Mouse (Mus musculus): ENCODE measurements around the gene Atg10. TPM values are rescaled to one million over a fixed set of nuclear protein-coding genes. Genes with fewer than 3 reads are reported as not detected.
"Not testable (repeated sequence)": the region's sequence is repeated elsewhere in the genome, so short reads cannot be mapped to it uniquely, and the experiment has no call there.

Gene Atg10
- polyA plus RNA-seq, 1 experiment from 2014 or later = 12.8 TPM

DNA sequence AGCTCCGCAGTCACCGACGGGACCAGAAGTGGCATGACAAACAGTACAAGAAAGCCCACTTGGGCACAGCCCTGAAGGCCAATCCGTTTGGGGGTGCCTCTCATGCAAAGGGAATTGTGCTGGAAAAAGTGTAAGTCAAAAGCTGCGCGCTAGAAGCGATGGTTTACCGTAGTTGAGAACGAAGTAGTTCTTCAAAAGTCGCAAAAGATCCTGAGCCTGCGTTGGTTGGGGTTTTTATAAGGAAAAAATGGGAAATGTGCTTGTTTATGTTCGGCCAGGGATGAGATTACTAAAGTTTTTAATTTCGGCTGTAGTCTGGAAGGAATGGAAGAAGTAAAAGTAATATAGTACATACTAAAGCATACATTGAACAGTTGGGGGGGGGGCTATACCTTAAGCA, 300.2 kb downstream of the Atg10 start:
- WGBS = under 1% methylated on average over 13 of the region's 13 CpGs
- Histone ChIP-seq H3K9ac (peak overlapping the region; percentile 92), H3K27ac (0 out of 2 replicates have a peak overlapping the region, but pooled peaks have one; percentile 86), H3K4me3 (replicated peaks) (peak overlapping the region; percentile 94), H3K4me2 (peak overlapping the region; percentile 52), H3K36me3 (peaks cover 25% of the 10 kb centered on the region)
- H3K9me3 ChIP-seq; H3K4me1 ChIP-seq; ATAC-seq (ENCODE audit: insufficient read depth, low FRiP score, low read depth); H3K27me3 ChIP-seq (replicated peaks): not testable (repeated sequence)

DNA sequence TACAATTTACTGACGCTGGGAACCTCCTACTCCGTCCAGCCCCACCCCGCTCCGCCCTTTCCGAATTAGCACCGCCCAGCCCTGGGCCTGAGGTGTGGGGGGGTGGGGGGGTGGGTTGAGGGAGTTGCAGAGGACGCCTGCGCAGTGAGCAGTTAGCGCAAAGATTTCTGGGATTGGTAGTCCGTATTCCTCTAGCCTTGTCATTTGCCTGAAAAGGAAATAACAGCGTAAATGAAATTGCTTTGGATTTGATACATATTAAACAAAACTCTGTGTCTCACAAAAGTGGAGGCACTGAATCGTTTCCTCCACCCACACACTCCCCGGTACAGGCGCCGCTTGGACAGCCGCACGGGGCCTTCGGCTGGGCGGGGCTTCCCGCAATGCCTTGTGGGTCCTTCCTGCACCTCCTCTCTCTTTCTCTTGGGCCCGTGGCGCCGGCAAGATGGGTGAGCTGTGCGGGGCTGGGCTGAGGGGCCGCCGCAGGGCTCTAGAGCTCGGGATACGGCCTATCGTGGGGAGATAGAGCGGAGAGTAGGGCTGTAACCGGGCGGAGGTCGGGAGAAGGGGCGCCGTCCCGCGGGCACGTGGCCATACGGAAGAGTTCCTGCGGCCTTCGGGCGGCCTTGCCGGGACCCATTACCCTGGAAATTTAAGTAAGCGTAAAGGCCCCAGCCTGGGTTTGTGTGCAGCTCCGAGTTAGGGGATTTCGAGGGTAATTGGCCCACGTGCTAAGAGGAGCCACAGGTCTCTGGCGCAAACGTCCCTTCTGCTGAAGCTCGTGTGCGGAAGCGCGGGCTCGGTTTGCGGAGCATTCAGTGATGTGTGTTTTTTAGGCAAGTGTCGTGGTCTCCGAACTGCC, 300.8 kb downstream of the Atg10 start, which contains the start of gene Rps23:
TSS of gene Rps23 (plus strand) at position 208 of the 862 bp plus-strand sequence.
- peak within 1 kb of the TSS; percentile 52 for H3K4me2 ChIP-seq
- peak within 1 kb of the TSS; percentile 92 for H3K9ac ChIP-seq
- no peaks in the 10 kb centered on the region for H3K9me3 ChIP-seq
- H3K27ac ChIP-seq = peak within 1 kb of the TSS; percentile 86
- H3K36me3 ChIP-seq = peaks cover 24% of the 10 kb centered on the region
- no peaks in the 10 kb centered on the region for H3K27me3 ChIP-seq (replicated peaks)
- WGBS = under 1% methylated on average over 57 of the region's 57 CpGs
- peak within 1 kb of the TSS; percentile 94 for H3K4me3 ChIP-seq (replicated peaks)
- H3K4me1 ChIP-seq = peaks cover 3% of the 10 kb centered on the region; the same call in 1 of the 2 replicates
- ATAC-seq (ENCODE audit: insufficient read depth, low FRiP score, low read depth) = peak; percentile 99

DNA sequence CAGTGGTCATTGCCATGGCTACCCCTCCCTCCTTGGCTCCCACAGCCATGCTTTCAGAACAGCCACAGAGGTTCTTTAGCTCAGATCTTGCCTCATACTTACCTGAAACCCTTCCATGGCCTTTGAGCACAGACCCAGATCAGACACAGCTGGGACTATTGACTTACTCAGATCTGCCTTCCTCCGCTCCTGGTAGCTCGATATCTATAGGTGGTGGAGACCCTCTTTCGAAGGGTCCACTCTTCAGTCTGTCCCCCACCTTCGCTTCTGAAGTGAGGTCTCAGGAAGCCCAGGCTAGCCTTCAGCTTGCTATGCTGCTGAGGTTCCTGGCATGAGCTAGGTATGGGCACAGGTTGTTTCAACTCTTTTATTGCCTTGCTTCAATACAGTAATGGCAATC, 309.0 kb downstream of the Atg10 start:
- Histone ChIP-seq H3K4me2 (no peak overlapping the region), H3K4me3 (replicated peaks) (no peak overlapping the region), H3K27me3 (replicated peaks) (no peaks in the 10 kb centered on the region), H3K4me1 (no peaks in the 10 kb centered on the region), H3K9ac (no peak overlapping the region), H3K9me3 (no peaks in the 10 kb centered on the region), H3K27ac (no peak overlapping the region), H3K36me3 (no peaks in the 10 kb centered on the region)
- no peak for ATAC-seq (ENCODE audit: insufficient read depth, low FRiP score, low read depth)
- 91% methylated on average over 4 of the region's 4 CpGs for WGBS

DNA sequence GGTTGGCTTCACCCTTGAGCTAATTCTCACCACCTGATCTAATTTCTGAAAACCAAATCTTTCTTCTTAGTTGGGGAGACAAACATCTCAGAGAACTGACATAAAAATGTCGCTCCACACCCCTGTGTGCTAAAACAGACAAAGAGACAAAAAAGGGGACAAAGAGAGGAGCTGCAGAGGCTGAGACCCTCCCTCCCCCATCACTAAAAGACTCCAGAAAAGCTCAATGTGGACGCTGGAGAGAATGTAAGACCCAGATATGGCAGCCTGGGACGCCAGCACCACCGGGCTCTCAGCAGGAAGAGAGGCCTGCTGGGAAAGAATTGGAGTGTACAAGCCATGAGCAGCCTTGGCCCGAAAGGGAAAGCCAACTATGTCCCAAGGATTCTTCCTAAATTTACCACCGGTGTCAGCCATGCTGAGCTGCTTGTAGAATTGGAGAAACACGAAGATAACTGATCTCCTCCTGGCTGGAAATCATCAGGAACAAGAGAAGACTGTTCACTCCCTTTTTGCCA, 310.0 kb downstream of the Atg10 start:
- Histone ChIP-seq H3K36me3 (no peaks in the 10 kb centered on the region), H3K27ac (no peak overlapping the region), H3K4me1 (no peaks in the 10 kb centered on the region), H3K27me3 (replicated peaks) (no peaks in the 10 kb centered on the region), H3K9ac (no peak overlapping the region), H3K4me3 (replicated peaks) (no peak overlapping the region), H3K9me3 (no peaks in the 10 kb centered on the region), H3K4me2 (no peak overlapping the region)
- ATAC-seq (ENCODE audit: insufficient read depth, low FRiP score, low read depth) = no peak
- WGBS = 55% methylated on average over 7 of the region's 7 CpGs

DNA sequence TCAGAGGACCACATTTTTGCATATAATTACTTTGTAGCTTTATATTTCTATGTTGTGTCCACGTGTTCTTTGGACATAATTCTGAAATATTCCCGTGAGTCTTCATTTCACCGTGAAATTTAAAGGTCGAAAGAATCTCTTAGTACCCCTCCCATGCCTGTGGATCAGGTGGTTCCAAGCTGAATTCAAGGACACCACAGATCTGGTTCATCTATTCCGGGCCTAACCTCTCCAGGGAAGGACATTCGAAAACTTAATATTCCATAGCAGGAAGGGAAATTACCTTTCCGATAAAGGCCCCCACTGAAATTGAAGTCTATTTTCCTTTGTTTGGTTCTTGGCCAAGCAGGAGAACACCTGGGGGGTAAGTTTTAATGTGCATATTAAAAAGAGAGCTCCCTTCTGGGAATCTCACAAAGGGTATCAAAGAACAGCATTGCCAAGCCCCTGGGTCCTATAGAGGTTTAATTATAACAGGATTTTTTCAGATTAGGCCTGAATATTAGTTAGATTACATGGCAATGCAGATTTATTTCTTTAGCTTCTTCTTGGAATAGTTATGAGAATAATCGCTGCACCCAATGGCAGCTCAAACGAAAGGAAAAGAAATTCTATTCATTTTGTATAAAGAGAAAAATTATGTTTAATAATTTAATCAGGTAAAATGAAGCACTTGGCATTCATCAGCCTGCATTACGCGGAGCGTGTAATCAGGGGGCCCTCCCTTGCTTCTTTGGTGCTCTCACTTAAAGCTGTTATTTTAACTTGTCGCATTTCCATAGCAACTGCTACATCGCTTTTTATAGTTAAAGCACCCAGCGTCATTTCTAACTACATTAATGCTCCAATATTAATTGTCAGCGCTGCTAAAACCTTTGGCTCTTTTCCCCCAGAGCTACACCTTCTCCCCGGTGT, 310.8 kb downstream of the Atg10 start:
- H3K9me3 ChIP-seq = no peaks in the 10 kb centered on the region
- WGBS = 80% methylated on average over 17 of the region's 17 CpGs
- H3K27ac ChIP-seq = no peak overlapping the region
- ATAC-seq (ENCODE audit: insufficient read depth, low FRiP score, low read depth) = no peak
- H3K36me3 ChIP-seq = no peaks in the 10 kb centered on the region
- H3K9ac ChIP-seq = no peak overlapping the region
- H3K4me2 ChIP-seq = no peak overlapping the region
- H3K4me1 ChIP-seq = no peaks in the 10 kb centered on the region
- no peak overlapping the region for H3K4me3 ChIP-seq (replicated peaks)
- no peaks in the 10 kb centered on the region for H3K27me3 ChIP-seq (replicated peaks)

DNA sequence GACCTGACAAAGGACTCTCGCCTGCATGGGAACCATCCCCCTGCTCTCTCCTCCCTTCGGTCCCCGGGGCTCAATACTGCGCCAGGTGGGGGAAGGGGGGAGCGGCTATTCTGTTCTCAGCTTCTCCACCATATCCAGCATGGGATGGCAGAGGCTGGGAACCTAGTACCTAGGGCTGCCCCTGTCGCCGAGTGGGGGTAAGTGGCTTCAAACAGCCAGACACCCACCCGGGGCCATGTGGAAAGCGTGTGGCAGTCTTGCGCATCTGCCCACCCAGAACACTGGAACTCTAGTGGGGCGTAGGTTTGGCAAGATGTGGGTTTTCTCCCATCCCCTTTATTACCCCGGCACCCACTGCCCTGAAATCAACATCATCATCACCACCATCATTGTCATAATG, 316.4 kb downstream of the Atg10 start:
- WGBS = 91% methylated on average over 12 of the region's 12 CpGs
- Histone ChIP-seq H3K36me3 (no peaks in the 10 kb centered on the region), H3K4me2 (no peak overlapping the region), H3K27me3 (replicated peaks) (no peaks in the 10 kb centered on the region), H3K4me1 (no peaks in the 10 kb centered on the region), H3K9me3 (no peaks in the 10 kb centered on the region), H3K4me3 (replicated peaks) (no peak overlapping the region), H3K9ac (no peak overlapping the region), H3K27ac (no peak overlapping the region)
- ATAC-seq (ENCODE audit: insufficient read depth, low FRiP score, low read depth) = no peak

DNA sequence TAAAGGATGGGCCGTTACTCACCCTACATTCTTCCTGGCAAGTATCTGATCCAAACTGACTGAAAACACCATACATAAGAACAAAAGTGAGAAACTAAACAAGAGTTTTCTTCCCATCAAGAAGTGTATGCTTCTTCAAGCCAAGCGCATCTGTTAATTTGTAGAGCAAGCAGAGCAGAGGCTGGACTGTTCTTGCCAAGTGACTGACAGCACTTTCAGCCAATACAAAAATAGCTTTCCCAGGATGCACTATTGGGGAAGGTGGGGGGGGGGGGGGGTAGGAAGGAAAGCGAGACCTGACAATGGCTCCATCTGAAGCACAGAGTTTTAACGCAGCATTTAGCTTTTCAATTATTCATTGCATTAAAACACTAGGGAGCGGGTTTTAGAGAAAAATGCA, 318.6 kb downstream of the Atg10 start, which contains the start of gene Atp6ap1l:
TSS of gene Atp6ap1l (minus strand) at position 180 of the 400 bp plus-strand sequence.
- no peak for ATAC-seq (ENCODE audit: insufficient read depth, low FRiP score, low read depth)

DNA sequence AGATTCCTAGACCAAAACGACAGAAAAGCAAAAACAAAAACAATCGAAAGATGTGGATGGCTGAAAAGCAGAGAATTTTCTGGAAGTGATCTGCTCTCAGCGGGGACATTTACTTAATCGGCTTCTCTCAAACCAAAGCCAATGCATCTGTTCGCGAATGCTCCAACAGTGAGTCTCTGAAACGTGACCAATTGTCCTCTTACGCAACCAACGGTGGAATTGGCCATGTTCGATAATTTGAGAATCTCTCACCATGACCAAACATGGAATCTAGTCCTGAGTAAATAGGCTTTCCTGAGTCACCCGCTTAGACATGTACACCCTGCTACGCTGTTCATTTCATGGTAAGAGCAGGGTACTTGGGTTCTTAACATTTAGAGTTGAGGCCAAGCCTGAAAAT, 326.9 kb downstream of the Atg10 start:
- no peaks in the 10 kb centered on the region for H3K27me3 ChIP-seq (replicated peaks)
- H3K27ac ChIP-seq = no peak overlapping the region
- ATAC-seq (ENCODE audit: insufficient read depth, low FRiP score, low read depth) = no peak
- H3K9me3 ChIP-seq = no peaks in the 10 kb centered on the region
- H3K4me3 ChIP-seq (replicated peaks) = no peak overlapping the region
- no peaks in the 10 kb centered on the region for H3K36me3 ChIP-seq
- H3K4me1 ChIP-seq = no peaks in the 10 kb centered on the region
- WGBS = 90% methylated on average over 12 of the region's 12 CpGs
- no peak overlapping the region for H3K4me2 ChIP-seq
- no peak overlapping the region for H3K9ac ChIP-seq

More for the DNA sequence above, 318.6 kb downstream of the Atg10 start, which contains the start of gene Atp6ap1l:
- no peaks in the 10 kb centered on the region for H3K9me3 ChIP-seq
- H3K9ac ChIP-seq = no peak within 1 kb of the TSS
- H3K4me2 ChIP-seq = no peak within 1 kb of the TSS
- no peaks in the 10 kb centered on the region for H3K4me1 ChIP-seq
- WGBS = 92% methylated on average over 5 of the region's 5 CpGs
- no peaks in the 10 kb centered on the region for H3K27me3 ChIP-seq (replicated peaks)
- H3K36me3 ChIP-seq = no peaks in the 10 kb centered on the region
- no peak within 1 kb of the TSS for H3K27ac ChIP-seq
- H3K4me3 ChIP-seq (replicated peaks) = no peak within 1 kb of the TSS

DNA sequence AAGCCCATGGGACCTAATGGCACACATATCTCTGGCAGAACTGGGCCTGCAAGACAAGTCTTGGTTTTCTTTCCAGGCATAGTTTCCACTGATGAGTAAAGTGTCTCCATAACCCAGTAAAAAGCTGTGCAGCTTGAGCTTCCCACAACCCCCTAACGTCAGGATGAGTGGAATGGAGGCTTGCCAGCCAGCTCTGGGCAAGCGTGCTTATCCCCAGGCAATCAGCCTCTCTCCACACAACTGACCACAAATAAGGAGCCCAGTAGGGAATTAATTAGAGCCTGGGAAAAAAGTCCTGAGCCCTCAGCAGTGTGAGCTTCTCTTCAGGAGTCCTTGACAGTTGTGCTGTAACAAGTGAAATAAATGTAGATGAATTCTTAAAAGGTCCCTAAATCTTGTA, 327.7 kb downstream of the Atg10 start:
- H3K4me2 ChIP-seq = no peak overlapping the region
- no peak overlapping the region for H3K27ac ChIP-seq
- ATAC-seq (ENCODE audit: insufficient read depth, low FRiP score, low read depth) = no peak
- no peaks in the 10 kb centered on the region for H3K4me1 ChIP-seq
- no peaks in the 10 kb centered on the region for H3K36me3 ChIP-seq
- no peak overlapping the region for H3K9ac ChIP-seq
- no peaks in the 10 kb centered on the region for H3K27me3 ChIP-seq (replicated peaks)
- no peak overlapping the region for H3K4me3 ChIP-seq (replicated peaks)
- WGBS = 35% methylated on average over 2 of the region's 2 CpGs
- H3K9me3 ChIP-seq = no peaks in the 10 kb centered on the region

DNA sequence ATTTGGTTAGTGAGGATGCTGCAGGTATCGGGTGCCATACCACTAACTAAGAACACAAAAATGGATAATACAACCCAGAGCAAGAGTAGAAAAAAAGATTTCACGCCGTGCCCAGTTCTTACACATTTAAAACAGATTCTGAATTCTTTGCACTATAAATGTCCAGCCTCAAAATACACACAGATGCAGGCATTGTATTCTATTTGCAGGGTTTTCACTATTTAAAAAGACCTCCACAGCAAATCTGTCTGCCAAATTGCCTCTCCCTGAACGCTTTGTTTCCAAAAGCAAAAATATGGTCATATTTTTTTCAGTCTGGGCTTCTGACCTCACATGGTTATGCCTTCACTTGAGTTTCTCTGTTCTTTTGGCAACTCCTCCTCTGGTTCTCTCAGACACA, 328.9 kb downstream of the Atg10 start:
- Histone ChIP-seq H3K9me3 (no peaks in the 10 kb centered on the region), H3K4me3 (replicated peaks) (no peak overlapping the region), H3K27ac (no peak overlapping the region), H3K27me3 (replicated peaks) (no peaks in the 10 kb centered on the region), H3K9ac (no peak overlapping the region), H3K36me3 (no peaks in the 10 kb centered on the region), H3K4me2 (no peak overlapping the region), H3K4me1 (no peaks in the 10 kb centered on the region)
- WGBS = 91% methylated on average over 4 of the region's 4 CpGs
- ATAC-seq (ENCODE audit: insufficient read depth, low FRiP score, low read depth) = no peak

DNA sequence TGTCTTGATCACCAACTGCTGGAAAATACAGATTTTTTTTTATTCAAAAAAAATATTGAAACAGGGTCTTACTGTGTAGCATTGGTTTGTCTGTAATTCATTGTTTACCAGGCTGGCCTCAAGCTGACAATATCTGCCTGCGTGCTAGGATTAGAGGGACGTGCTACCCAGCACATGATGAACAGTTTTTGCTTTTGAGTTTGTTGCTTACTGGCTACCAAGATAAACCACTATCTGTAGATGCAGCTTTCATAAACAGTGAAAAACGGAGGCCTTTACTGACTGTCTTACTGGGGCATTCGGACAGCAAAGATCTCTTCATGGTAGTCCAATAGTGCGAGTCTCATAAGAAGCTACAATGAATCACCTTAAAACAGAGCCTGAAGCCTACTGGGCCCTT, 333.7 kb downstream of the Atg10 start:
- Histone ChIP-seq H3K9me3 (no peaks in the 10 kb centered on the region), H3K27me3 (replicated peaks) (no peaks in the 10 kb centered on the region), H3K4me2 (no peak overlapping the region), H3K4me3 (replicated peaks) (no peak overlapping the region), H3K9ac (no peak overlapping the region), H3K36me3 (no peaks in the 10 kb centered on the region), H3K27ac (no peak overlapping the region), H3K4me1 (peaks cover 9% of the 10 kb centered on the region)
- peak; percentile 52; the same call in 1 of the 2 replicates for ATAC-seq (ENCODE audit: insufficient read depth, low FRiP score, low read depth)
- 80% methylated on average over 5 of the region's 5 CpGs for WGBS

Measured in stomach, embryonic 15.5 days (tissue).